Mouse (Mus musculus) testis, postnatal 14 days (tissue): ENCODE results near the gene Abi3.
"Not testable (repeated sequence)": the region's sequence is repeated elsewhere in the genome, so short reads cannot be mapped to it uniquely, and the experiment has no call there.

Experiments used
- DNase-seq: peaks from one replicate; pipeline ENCODE4 v3.0.0; 2021; ENCODE audit warnings: low spot score

Gene Abi3

DNA sequence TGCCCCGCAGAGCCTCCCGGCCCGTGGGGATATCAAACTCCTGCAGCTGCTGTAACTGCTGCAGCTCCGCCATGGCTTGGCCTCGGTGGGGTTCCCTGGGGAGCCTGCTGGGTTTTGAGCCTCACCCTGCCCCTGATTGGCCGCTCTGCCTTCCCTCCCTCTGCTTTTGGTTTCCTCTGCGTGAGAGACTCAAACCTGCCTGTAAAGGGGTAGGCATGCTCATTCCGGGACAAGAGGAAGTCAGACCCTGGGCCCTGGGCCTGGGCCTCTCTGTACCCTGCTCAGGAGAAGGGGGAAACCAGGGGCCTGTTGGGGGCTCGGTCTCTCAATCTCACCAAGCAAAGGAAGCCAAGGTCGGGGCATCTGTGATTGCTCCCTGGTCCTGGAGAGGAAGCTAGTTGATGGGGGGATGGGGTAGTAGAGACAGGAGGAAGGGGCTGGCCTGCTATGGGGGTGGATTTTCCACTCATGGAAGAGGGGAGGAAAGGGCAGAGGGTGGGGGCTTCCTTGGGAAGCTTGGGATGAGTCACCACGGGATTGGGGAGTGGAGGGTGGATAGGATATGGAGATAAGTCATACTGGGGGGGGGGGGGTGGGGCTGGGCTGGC lies at the start of gene Abi3:
TSS of gene Abi3 (minus strand) at position 403 of the 608 bp plus-strand sequence.
- DNase-seq, result no peak

DNA sequence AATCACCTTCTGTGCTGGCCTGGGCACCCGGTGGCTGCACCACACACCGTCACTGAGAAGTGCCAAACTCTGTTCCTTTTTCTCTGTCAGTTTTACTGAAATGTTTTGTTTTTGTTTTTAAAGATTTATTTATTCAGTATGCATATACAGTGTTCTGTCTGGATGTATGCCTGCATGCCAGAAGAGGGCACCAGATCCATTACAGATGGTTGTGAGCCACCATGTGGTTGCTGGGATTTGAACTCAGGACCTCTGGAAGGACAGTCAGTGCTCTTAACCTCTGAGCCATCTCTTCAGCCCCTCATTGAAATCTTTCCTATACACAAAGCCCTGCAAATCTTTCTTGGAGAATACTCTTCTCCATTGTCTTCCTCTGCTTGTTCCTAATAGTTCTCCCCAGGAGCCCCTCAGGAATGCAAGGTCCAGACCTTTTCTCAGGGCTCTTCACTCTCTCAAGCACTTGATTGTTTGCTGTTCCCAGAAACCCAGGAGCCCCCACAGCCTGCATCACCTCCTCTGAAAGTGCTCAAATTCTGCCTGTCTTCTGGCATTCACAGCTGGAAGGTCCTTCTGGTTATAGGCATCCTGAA lies 48.3 kb upstream of the Abi3 start:
- no peak for DNase-seq

DNA sequence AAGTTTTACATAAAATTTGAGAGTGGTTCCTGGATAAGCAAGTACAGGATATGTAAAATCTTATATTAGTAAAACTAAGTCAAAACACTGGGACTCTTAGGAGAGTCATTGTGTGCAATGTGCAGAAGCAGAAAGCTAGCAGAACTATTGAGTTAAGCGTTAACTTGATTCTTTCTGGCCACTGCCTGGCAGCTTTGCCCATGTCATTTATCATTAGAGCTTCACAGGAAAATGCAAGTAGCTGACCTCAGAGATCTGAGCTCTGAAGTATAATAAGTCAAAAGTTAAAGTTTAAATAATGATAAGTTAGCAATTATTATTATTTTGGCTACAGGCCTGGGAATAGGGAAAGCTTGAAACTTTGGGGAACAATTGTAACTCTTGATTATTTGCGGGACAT lies 37.6 kb upstream of the Abi3 start:
- not testable (repeated sequence) for DNase-seq

DNA sequence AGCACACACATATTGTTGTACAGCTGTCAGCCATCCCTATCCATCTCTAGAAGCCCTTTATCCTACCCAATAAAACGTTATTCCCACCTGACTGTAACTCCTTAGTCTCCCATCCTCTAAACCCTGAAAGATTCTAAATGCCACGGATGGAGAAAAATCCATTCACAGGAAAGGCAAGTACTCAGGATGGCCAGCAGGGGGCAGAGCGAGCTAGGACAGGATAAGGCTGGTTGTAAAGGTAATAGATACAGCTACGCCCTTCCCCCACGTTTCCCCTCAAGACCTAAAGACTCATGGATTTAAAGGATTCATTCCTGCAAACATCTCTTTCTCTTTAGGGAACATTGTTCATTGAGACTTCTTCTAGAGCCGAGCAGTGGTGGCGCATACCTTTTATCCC lies 34.0 kb upstream of the Abi3 start:
- peak; percentile 53 for DNase-seq

DNA sequence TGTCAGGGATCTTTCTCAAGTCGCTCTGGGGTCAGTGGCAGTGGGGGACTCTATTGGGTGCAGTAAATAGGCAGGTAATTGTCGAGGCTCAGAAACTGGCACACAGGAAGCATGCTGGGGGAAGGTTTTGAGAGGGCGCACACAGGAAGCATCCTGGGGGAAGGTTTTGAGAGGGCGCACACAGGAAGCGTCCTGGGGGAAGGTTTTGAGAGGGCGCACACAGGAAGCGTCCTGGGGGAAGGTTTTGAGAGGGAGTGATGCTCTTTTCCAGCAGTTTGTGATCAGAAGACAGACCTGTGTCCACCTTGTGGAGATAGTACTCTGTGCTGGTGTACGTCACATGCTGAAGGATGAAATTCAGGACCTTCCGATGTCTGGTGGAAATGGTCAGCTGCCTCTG lies 33.5 kb upstream of the Abi3 start:
- peak; percentile 68 for DNase-seq

DNA sequence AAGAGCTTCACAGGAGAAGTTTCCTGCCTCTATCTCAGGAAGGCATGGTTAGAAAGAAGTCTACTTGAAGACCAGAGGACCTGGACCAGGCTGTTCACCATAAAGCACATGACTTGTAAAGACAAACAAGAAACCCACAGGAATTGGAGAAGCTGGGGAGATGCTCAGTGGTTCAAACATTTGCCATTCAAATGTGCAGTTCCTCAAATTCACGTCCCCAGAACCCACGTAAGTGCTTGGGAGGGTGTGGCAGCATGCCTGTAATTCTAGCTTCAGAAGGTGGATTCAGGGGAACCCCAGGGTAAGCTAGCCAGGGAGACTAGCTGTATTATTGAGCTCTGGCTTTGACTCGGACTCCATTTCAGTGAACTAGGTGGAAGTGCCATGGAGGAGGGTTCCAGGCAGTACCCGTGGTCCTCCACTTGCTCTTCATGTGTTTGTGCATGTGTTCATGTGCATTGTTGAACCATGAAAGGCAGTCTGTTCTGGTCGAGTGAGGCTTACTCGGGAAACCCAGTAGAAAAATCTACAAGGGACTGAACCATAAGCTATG lies 27.7 kb upstream of the Abi3 start:
- DNase-seq, result no peak

DNA sequence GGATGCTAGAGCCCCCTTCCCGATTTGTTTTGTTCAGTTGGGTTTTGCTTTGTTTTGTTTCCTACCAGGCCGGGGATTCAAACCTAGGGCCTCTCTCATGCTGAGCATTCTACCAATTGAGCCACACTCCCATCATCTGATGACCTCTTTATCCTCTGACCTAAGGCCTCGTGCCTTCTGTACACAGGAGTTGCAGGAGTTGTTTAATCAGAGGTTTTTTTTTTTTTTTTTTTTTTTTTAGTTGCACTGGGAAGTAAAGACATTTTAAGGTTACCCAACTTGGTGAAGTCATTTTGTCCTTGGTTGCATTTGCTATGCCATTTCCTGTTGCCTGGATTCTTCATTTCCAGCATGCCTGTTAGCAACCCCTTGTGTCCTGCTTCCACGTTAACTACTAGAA lies 27.2 kb upstream of the Abi3 start:
- no peak for DNase-seq

DNA sequence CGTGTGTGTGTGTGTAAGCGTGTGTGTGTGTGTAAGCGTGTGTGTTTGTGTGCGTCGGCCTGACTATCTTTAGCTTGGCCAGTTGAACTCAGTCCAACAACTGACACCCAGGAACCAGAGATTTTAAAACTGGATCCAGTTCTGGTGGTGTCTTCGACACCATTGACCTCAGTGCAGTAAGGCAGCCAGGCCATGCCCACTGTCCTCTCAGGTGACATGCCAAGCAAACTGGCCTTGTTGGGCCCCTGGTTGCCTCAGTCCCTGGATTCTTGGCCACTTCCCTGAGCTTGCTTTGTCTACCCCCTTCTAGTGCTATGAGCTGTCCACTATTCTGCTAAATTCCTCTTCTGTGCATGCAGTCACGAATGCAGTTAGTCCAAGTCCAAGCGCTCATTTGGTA lies 19.1 kb upstream of the Abi3 start:
- no peak for DNase-seq

DNA sequence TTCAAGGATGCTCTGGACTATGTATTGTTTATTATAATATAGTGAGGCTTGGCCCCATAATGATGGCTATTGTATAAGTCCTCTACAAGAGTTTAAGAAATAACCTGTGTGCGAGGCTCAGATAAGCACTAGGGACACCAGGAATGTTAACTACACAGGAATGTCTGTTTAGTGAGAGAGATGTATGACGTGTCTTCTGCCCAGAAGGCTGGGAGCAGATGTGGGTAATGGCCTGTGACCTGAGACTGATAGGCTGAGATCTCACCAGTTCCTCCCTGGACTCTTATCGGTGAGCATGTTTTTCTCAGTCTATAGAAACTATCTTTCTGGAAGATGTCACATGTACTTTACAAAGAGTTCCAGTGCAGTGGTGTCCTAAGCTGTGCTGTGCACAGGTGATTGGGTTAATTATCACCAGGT lies 17.8 kb upstream of the Abi3 start:
- DNase-seq, result no peak

DNA sequence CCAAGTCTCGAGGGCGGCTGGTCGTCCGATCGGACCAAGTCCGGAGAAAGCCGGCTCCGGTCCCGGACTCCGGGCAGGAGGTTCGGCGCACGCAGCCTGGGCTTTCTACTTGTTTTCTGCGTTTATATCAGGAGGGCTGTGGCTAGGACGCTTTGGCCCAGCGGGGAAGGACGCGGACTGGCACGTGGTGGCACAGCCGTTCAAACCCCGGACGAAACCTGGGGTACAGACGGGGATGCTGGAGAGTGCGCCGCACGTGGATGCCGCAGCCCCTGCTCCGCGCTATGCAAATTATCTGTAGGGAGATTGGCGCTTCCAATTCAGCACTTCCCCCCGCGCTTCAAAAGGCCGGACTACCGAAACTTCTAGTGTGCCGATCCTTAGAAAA lies 17.2 kb upstream of the Abi3 start:
- DNase-seq, result peak; percentile 77

DNA sequence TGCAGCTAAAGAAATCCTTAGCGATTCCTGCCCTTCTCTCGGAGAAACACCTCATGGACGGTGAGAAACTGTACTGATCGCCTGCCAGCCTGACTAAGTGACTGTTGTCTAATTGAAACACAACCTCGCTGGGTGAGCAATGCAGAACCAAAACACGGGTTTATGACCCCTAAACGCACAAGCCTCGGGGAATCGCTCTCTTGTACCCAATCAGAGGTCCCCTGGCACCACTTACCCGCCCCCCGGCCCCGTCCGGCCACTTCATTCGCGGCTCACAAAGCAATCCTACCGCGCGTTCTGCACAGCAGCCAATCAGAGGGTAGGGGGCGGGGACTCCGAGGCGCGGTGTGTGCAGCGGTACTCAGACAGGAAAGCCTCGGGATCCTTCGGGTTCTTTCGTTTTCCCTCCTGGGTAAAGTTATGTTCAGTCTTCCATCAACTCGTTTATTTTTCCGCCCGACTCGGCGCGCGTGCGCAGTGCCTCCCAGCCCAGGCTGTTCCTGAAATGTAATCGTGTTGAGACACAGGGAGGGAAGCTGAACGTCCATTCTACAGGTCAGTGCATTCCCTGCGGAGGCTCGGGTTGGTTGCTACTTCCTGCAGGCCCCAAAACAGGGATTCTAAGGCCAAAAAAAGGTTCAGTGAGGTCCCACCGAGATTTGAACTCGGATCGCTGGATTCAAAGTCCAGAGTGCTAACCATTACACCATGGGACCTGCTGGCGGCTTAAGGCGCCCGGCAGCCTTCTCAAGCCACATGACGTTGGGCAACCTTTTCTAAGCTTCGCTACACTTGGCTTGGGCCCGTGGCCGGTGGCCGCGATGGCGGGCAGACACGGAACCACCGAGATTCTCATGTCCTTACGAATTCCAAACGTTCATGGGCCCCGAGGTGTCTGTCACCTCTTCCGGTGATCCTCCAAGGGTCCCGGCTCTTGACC lies 16.5 kb upstream of the Abi3 start:
- peak; percentile 97 for DNase-seq

DNA sequence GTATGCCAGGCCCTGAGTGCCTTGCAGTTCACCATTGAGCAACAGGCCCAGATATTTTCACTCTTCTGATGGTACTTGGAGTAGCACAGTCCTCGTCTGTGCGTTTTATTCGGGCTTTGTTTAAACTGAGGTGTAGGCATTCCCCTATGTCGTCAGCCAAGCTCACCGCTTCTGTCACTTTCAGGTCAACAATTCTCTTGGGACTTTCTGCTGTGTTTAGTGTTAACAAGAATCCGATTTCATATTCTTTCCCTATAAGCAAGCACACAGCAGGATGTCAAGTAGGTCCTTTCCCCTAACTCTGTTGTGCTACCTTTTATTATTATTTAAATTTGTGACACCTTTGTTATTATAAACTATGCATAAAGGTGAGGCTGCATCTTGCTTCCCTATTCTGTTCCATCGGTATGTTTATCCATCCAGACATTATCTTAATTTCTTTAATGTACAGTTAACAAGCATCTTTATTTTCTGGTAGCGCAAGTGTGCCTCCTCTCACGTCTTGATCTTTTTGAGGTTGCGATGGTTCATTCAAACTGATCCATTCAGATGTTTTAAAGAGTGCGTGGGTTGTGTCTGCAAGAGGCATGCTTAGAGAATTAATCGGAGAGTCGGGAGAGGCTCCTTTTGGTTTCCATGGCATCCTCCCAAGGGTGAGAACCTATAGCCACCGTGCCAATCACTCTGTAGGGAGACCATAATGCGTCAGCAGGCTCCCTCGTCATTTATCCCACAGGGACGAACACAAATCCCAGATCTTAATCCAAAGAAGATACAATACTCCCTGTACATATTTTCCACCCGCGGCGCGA lies 15.6 kb upstream of the Abi3 start:
- peak; percentile 26 for DNase-seq

DNA sequence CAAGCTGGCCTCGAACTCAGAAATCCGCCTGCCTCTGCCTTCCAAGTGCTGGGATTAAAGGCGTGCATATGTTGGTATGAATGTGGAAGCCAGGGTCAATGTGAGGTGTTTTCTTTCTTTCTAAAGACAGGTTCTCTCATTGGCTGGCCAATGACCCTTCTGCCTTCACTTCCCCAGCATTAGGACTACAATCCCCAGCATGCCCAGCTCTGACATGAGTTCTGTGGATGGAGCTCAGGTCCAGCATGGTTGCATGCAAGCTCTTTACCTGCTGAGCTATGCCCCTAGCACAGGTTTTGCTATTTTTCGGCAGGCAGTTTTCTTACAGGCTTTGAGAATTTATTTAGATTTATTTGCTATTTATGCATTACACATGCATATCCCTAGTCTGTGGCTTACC lies 15.0 kb upstream of the Abi3 start:
- DNase-seq, result no peak

DNA sequence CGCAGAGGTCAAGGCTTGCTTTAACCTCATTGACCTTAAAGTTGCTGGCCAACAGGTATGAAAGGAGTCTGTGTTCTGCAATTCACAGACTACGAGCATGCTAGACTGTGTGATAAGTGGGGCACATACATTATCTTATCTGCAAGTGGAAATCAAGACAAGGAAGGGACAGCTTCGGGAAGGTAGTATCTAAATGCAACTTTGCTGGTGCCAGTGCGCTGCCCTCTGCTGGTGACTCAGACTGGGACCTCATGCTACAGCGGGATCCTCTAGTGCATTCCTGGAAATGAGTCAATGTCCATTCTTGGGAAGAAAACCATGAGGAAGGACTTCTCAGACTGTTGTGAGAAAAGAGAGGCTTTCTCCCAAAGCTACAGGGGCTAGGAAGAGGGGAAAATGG lies 11.4 kb upstream of the Abi3 start:
- no peak for DNase-seq

DNA sequence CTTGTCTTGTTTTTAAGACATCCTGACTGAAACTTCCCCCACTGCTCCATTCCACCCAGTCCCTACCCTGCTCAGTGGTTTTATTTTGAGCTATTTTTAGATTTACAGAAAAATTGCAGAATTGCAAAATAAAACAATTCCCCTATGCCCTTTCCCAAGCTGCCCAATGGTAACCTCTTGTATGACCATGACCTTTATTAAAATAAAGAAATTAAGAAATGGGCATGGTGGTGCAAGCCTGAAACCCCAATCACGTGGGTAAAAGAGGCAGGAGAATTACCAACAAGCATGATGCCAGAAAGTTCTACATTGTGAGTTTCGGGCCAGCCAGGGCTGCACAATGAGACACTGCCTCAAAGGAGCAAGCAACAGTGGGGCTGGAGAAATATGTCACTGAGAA lies 8.6 kb upstream of the Abi3 start:
- no peak for DNase-seq

DNA sequence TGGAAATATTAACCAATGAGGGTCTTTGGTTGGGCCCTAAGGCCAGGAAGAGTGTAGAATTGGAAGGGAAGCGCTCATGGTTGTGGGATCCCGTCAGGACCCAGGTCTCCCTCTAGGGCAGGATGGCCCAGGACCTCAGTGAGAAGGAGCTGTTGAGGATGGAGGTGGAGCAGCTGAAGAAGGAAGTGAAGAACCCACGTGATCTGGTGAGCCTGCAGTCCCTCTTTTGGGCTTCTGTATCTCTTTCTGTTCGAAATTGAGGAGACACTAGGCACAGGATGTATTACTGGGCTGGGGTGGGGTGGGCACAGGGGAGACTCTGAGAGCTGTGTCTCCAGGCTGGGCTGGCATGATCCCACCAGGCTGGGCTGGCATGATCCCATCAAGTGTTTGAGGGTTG lies 2.7 kb upstream of the Abi3 start:
- DNase-seq, result no peak

DNA sequence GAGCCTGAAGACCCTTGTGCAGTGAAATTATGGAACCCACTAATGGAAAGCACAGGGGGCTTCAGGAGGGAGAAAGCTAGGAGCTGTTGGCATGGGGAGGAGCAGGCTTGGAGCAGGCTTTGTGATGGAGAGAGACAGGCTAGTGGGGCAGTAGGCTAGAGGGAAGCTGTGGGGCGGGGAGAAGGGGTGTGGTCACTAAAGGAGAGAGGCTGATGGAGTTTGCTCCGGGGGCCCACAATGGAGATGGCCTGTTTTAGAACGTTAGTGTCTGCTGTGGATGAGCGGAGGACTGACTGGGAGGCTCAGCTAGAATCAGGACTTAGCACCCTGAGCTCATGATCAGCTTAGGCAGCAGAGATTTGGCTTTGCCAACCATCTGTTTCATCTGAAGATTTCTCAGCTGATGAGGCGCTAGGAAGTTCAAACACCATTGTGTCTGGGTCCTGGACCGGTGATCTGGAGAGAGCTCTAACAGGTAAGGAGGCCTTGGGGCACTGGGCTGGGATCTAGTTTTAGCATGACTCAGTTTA lies 1.2 kb upstream of the Abi3 start:
- no peak for DNase-seq

DNA sequence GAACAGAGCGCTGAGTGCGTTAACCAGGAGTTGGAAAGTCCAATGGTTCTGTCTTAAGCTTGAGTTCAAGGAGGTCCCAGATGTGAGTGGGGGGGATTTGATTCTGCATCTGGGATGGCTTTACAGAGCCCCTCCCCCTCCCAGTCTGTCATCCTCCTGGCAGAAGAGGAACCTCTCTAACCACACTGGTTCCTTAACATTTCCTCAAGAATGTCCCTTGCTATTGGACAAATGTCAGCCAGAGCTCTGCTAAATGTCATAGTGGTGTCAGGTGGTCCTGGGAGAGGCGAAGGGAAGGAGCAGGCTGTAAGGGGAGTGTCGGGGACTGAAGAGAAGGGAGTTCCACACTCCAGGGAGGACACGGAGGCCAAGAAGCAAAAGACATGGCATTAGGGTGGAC lies 677 bp upstream of the Abi3 start:
- no peak for DNase-seq

DNA sequence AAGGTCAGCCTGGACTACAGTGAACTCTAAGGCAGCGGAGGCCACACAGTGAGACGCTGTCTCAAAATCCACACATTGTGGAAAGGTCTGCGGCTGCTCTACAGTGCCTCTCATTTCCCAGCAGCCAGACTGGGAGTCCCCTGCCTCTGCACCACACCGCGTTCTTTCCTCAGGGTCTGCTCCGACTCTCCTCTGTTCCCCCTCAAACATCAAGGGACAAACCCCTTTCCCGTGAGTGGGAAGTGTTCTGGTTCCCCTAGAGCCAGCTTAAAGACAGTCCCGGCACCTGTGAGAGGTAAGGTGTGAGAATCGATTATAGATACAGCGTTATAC lies 812 bp downstream of the Abi3 start:
- no peak for DNase-seq

DNA sequence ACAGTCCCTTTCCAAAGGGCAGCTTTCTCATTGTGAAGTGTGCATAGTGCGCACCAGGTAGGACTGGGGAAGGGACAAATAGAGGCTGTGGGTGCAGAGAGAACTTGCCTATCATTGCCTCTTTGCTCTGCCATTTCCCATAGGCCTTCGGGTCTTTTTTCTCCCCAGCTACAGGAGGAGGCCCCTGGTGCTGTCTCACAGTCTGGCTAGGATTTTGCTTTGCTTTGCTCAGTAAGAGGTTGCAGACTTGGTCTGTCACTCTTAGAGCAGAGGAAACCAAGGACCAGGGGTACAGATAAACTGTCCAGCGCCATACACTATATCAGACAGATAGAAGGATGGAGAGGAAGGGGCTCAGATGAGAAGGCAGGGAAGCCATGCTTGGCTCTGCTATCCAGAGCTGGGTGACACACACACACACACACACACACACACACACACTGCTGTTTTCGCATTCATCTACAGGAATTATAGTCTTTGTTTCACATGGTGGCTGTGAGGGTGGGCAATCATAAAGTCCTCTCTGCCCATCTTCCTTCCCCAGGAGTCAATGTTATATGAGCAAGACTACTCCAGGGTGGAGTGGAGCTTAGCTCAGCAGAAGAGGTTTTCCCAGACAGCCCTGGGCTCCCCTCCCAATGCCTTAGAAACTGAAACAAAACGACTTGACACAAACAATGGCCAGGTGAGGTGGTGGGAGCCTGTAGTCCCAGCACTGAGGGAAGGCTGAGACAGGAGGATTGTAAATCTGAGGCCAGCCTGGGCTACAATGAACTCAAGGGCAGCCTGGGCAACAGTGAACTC lies 1.4 kb downstream of the Abi3 start:
- no peak for DNase-seq
